ENCODE assay signal across 17 mouse cellular contexts in the genomic region with DNA sequence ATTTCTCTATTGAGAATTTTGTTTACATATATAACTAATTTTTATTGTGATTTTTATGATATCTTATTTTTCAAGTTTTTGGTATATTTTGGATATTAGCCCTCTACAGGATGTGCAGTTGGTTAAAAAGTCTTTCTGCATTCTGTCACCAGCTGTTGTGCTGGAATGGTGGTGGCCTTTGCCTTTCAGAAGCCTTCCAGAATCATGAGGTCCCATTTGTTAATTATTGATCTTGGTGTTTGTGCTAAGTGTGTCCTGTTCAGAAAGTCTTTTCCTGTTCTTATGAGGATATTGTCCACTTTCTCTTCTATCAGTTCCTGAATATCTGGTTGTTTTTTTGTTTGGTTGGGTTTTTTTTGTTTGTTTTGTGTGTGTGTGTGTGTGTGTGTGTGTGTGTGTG.
"Had no signal": no experiment of that assay in that cellular context is flagged by ENCODE, and none has a peak within 500 bp of the region (broad histone marks: within the 10 kb centered on the region; RNA-seq: fewer than 3 reads in every experiment).

No protein-coding gene starts in this region.

- H3K9ac ChIP-seq: lung, embryonic 15.5 days; midbrain, embryonic 13.5 days; midbrain, embryonic 15.5 days; neural tube, embryonic 12.5 days; stomach, embryonic 15.5 days had no signal

- ATAC-seq: lung, postnatal 0 days; midbrain, embryonic 13.5 days; midbrain, embryonic 15.5 days had no signal

- H3K36me3 ChIP-seq: lung, embryonic 15.5 days; midbrain, embryonic 15.5 days; neural tube, embryonic 12.5 days; stomach, embryonic 15.5 days had no signal

- H3K27me3 ChIP-seq: lung, embryonic 15.5 days; megakaryocyte, embryonic 14.5 days; midbrain, embryonic 13.5 days; midbrain, embryonic 15.5 days; neural tube, embryonic 12.5 days; stomach, embryonic 15.5 days had no signal

- H3K4me2 ChIP-seq: lung, embryonic 15.5 days; midbrain, embryonic 11.5 days; midbrain, embryonic 13.5 days; midbrain, embryonic 15.5 days; neural tube, embryonic 12.5 days; stomach, embryonic 15.5 days had no signal

- H3K4me3 ChIP-seq: lung, embryonic 15.5 days; megakaryocyte, embryonic 14.5 days; midbrain, embryonic 13.5 days; midbrain, embryonic 15.5 days; neural tube, embryonic 12.5 days; stomach, embryonic 15.5 days had no signal

- DNase-seq: lung, adult 2 months; lung, postnatal 14 days; lung, postnatal 36 days; right cerebral cortex, postnatal 14 days; thymus, adult 2 months; thymus, postnatal 25 days; thymus, postnatal 4 days had no signal

- H3K9me3 ChIP-seq: lung, embryonic 15.5 days; megakaryocyte, embryonic 14.5 days; neural tube, embryonic 12.5 days; stomach, embryonic 15.5 days had no signal

- H3K4me1 ChIP-seq: lung, embryonic 15.5 days; megakaryocyte, embryonic 14.5 days; midbrain, embryonic 13.5 days; midbrain, embryonic 15.5 days; neural tube, embryonic 12.5 days; stomach, embryonic 15.5 days had no signal

- H3K27ac ChIP-seq: lung, embryonic 15.5 days; macrophage; midbrain, embryonic 13.5 days; midbrain, embryonic 15.5 days; neural tube, embryonic 12.5 days; stomach, embryonic 15.5 days; stomach, postnatal 0 days had no signal
